In the genomic region with DNA sequence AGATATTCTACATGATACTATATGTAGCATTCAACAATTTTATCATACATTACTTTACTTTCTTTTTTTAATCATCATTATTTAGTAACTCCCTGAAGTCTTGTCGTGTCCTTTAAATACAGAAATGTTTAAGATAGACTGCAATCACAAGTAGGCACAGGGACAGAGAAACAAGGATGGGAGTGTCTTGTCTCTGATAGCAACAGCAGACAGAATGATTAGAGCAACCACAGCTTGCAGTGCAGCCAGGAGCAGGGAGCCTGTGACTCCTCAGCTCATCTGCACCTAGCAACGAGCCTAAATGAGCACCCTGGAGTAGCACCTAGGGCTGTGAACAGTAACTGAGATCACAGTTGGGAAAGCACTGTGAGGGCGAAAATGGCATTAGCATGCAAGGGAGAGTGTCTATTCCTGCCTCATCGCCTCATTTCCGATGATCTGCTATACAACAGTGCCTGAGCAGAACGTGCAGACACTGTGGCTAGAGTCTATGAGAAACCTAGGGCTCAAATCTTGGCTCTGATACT, we compare ENCODE assay signal across 20 mouse cellular contexts.
DNase-seq lines count a peak whose midpoint lies in the region; ATAC-seq and TF ChIP-seq lines count a peak whose summit lies in the region.
"Had no signal": no experiment of that assay in that cellular context is flagged by ENCODE, and none has a peak within 500 bp of the region (broad histone marks: within the 10 kb centered on the region; RNA-seq: fewer than 3 reads in every experiment).

No protein-coding gene starts in this region.

- H3K4me1 ChIP-seq in midbrain, postnatal 0 days (ENCODE audit: insufficient read depth, low read length) = 0 out of 2 replicates have a peak, but pooled peaks cover 3% of the 10 kb centered on the region
- H3K4me1 ChIP-seq in lung, adult 2 months (ENCODE audit: control insufficient read depth, insufficient read depth, low read length) = no peaks in the 10 kb centered on the region
- H3K4me1 ChIP-seq: hindbrain, embryonic 10.5 days; limb, embryonic 10.5 days had no signal

- 50% methylated on average over 6 of the region's 6 CpGs for WGBS in midbrain, postnatal 0 days
- WGBS in lung, adult 2 months = 54% methylated on average over 6 of the region's 6 CpGs

- H3K9ac ChIP-seq in midbrain, postnatal 0 days (replicated peaks; ENCODE audit: low read length, poor library complexity, severe bottlenecking) = no peak overlapping the region
- H3K9ac ChIP-seq: liver, postnatal 0 days had no signal

- TF ChIP-seq POLR2A in brain, embryonic 14.5 days (IDR thresholded peaks at IDR 0.05; ENCODE audit: borderline replicate concordance, extremely low read depth, insufficient read depth, insufficient read length, poor library complexity, severe bottlenecking) = no peak
- TF ChIP-seq POLR2A in lung, adult 2 months (IDR thresholded peaks at IDR 0.05; ENCODE audit: borderline replicate concordance, extremely low read depth, low read depth, low read length) = no peak

- no peaks in the 10 kb centered on the region for H3K27me3 ChIP-seq in midbrain, postnatal 0 days (ENCODE audit: insufficient read depth, low read length)

- H3K4me2 ChIP-seq in midbrain, postnatal 0 days (ENCODE audit: low read depth, low read length, poor library complexity, severe bottlenecking) = no peak overlapping the region

- no peaks in the 10 kb centered on the region for H3K9me3 ChIP-seq in midbrain, postnatal 0 days (ENCODE audit: low read length)
- H3K9me3 ChIP-seq: hindbrain, embryonic 10.5 days; limb, embryonic 10.5 days had no signal

- DNase-seq in layer of hippocampus, postnatal 10 days (ENCODE audit: low spot score in 2 of 2) = peak; percentile 6 to 18
- DNase-seq in layer of hippocampus, adult 9-10 months (ENCODE audit: low spot score) = no peak
- DNase-seq in brain, embryonic 14.5 days (ENCODE audit: low read depth) = peak; percentile 11
- DNase-seq in frontal cortex, postnatal 14 days (ENCODE audit: low spot score in 2 of 2) = peak; percentile 14 to 24
- peak; percentile 32 to 33 for DNase-seq in right cerebral cortex, adult 2 months (ENCODE audit: low spot score in 2 of 2)
- no peak for DNase-seq in midbrain, postnatal 0 days (ENCODE audit: low spot score)
- DNase-seq in lung, adult 2 months = no peak
- DNase-seq: adrenal gland, adult 8-10 months; cerebellum, adult 11 months; cerebellum, postnatal 25 days; gastrocnemius, postnatal 36 days; kidney, adult 9 months; kidney, postnatal 4 days; liver, postnatal 0 days; lung, postnatal 14 days; thymus, postnatal 14 days had no signal

- H3K4me3 ChIP-seq in midbrain, postnatal 0 days (ENCODE audit: low read depth, low read length) = no peak overlapping the region
- H3K4me3 ChIP-seq in lung, adult 2 months (replicated peaks; ENCODE audit: extremely low read depth, low read depth, low read length) = no peak overlapping the region
- H3K4me3 ChIP-seq: hindbrain, embryonic 10.5 days; limb, embryonic 10.5 days had no signal

- no peak overlapping the region for H3K27ac ChIP-seq in midbrain, postnatal 0 days (ENCODE audit: low read depth, low read length)
- H3K27ac ChIP-seq: hindbrain, embryonic 10.5 days; limb, embryonic 10.5 days had no signal

- ATAC-seq in midbrain, postnatal 0 days (ENCODE audit: low FRiP score) = no peak
- ATAC-seq: inflammation-experienced regulatory T-cells, adult 6 months; liver, postnatal 0 days; midbrain, embryonic 16.5 days had no signal

- H3K36me3 ChIP-seq in midbrain, postnatal 0 days (ENCODE audit: insufficient read depth, low read length) = no peaks in the 10 kb centered on the region
- H3K36me3 ChIP-seq: hindbrain, embryonic 10.5 days; limb, embryonic 10.5 days had no signal

- TF ChIP-seq CTCF in brain, embryonic 14.5 days (IDR thresholded peaks at IDR 0.05; ENCODE audit: borderline replicate concordance, extremely low read depth, insufficient read depth, insufficient read length) = no peak
- TF ChIP-seq CTCF in midbrain, postnatal 0 days (IDR thresholded peaks at IDR 0.05) = no peak
- no peak for TF ChIP-seq CTCF in lung, adult 2 months (IDR thresholded peaks at IDR 0.05; ENCODE audit: insufficient read depth, low read length)

Comparison
In these comparisons a context has a peak if more than half of its experiments do, and no peak if none do; other contexts are left out.
1. DNase-seq: peak in layer of hippocampus, postnatal 10 days (2 of 2), brain, embryonic 14.5 days (single experiment), frontal cortex, postnatal 14 days (2 of 2) and right cerebral cortex, adult 2 months (2 of 2); none in layer of hippocampus, adult 9-10 months (single experiment), midbrain, postnatal 0 days (single experiment) and lung, adult 2 months (single experiment).